Mouse (Mus musculus): ENCODE data around the gene Ugcg. TPM values are rescaled to one million over a fixed set of nuclear protein-coding genes. Genes with fewer than 3 reads are reported as not detected.
A peak's percentile ranks its signal among the peaks of the same experiment; 100 is the strongest.

Gene Ugcg
- total RNA-seq, 2 experiments from 2014 or later: 14.4 to 15.1 TPM

- DNase-seq (ENCODE audit: low spot score): no peak
- intact Hi-C loops (cut with DNase I): no loop called here
These were observed 28.0 kb downstream of the Ugcg start for GRCm38 (mm10) chr4:59217101-59217500.

GRCm38 (mm10) chr4:59218154-59218553 is 29.1 kb downstream of the Ugcg start:
- DNase-seq (ENCODE audit: low spot score): no peak
- intact Hi-C loops (cut with DNase I): no loop called here

GRCm38 (mm10) chr4:59222226-59222625 is 33.2 kb downstream of the Ugcg start:
- intact Hi-C loops (cut with DNase I): loop anchor here (2.0 kb wide), 1 partner anchor 31 kb away; no protein-coding TSS in a partner anchor
- no peak for DNase-seq (ENCODE audit: low spot score)

GRCm38 (mm10) chr4:59223055-59223615 is 34.1 kb downstream of the Ugcg start:
- DNase-seq (ENCODE audit: low spot score): peak; percentile 38
- intact Hi-C loops (cut with DNase I): loop anchor here (2.0 kb wide), 1 partner anchor 32 kb away; no protein-coding TSS in a partner anchor

GRCm38 (mm10) chr4:59224889-59225288 is 35.8 kb downstream of the Ugcg start:
- intact Hi-C loops (cut with DNase I): no loop called here
- peak; percentile 16 for DNase-seq (ENCODE audit: low spot score)

GRCm38 (mm10) chr4:59227047-59227446 is 38.0 kb downstream of the Ugcg start:
- no peak for DNase-seq (ENCODE audit: low spot score)
- intact Hi-C loops (cut with DNase I): no loop called here

- no peak for DNase-seq (ENCODE audit: low spot score)
- intact Hi-C loops (cut with DNase I): no loop called here
These were observed 39.9 kb downstream of the Ugcg start for GRCm38 (mm10) chr4:59228951-59229350.

GRCm38 (mm10) chr4:59231266-59232055 is 42.4 kb downstream of the Ugcg start:
- no peak for DNase-seq (ENCODE audit: low spot score)
- intact Hi-C loops (cut with DNase I): no loop called here

- intact Hi-C loops (cut with DNase I): no loop called here
- no peak for DNase-seq (ENCODE audit: low spot score)
These were observed 45.0 kb downstream of the Ugcg start for GRCm38 (mm10) chr4:59234014-59234413.

- no peak for DNase-seq (ENCODE audit: low spot score)
- intact Hi-C loops (cut with DNase I): loop anchor here (5.0 kb wide), 1 partner anchor 37 kb away; no protein-coding TSS in a partner anchor
These were observed 45.6 kb downstream of the Ugcg start for GRCm38 (mm10) chr4:59234451-59235216.

- intact Hi-C loops (cut with DNase I): loop anchor here (5.0 kb wide), 1 partner anchor 39 kb away; no protein-coding TSS in a partner anchor
- DNase-seq (ENCODE audit: low spot score): no peak
These were observed 47.3 kb downstream of the Ugcg start for GRCm38 (mm10) chr4:59236362-59236761.

- DNase-seq (ENCODE audit: low spot score): peak; percentile 44
- intact Hi-C loops (cut with DNase I): loop anchor here (5.0 kb wide), 1 partner anchor 41 kb away; no protein-coding TSS in a partner anchor
These were observed 49.7 kb downstream of the Ugcg start for GRCm38 (mm10) chr4:59238641-59239311.

- intact Hi-C loops (cut with DNase I): loop anchor here (5.0 kb wide), 1 partner anchor 42 kb away; no protein-coding TSS in a partner anchor
- DNase-seq (ENCODE audit: low spot score): peak; percentile 29
These were observed 50.3 kb downstream of the Ugcg start for GRCm38 (mm10) chr4:59239312-59239728.

GRCm38 (mm10) chr4:59240160-59240559 is 51.1 kb downstream of the Ugcg start:
- intact Hi-C loops (cut with DNase I): loop anchor here (5.0 kb wide), 1 partner anchor 53 kb away; the partner anchor contains the start of gene Ugcg
- no peak for DNase-seq (ENCODE audit: low spot score)

- DNase-seq (ENCODE audit: low spot score): no peak
- intact Hi-C loops (cut with DNase I): loop anchor here (5.0 kb wide), 1 partner anchor 54 kb away; the partner anchor contains the start of gene Ugcg
These were observed 52.0 kb downstream of the Ugcg start for GRCm38 (mm10) chr4:59241096-59241495.

- intact Hi-C loops (cut with DNase I): loop anchor here (5.0 kb wide), 1 partner anchor 55 kb away; the partner anchor contains the start of gene Ugcg
- no peak for DNase-seq (ENCODE audit: low spot score)
These were observed 53.2 kb downstream of the Ugcg start for GRCm38 (mm10) chr4:59242221-59242620.

- no peak for DNase-seq (ENCODE audit: low spot score)
- intact Hi-C loops (cut with DNase I): loop anchor here (5.0 kb wide), 1 partner anchor 57 kb away; the partner anchor contains the start of gene Ugcg
These were observed 54.9 kb downstream of the Ugcg start for GRCm38 (mm10) chr4:59243802-59244493.

- no peak for DNase-seq (ENCODE audit: low spot score)
- intact Hi-C loops (cut with DNase I): loop anchor here (5.0 kb wide), 1 partner anchor 58 kb away; the partner anchor contains the start of gene Ugcg
These were observed 55.9 kb downstream of the Ugcg start for GRCm38 (mm10) chr4:59244791-59245555.
